Mouse (Mus musculus): ENCODE data around the gene Coq2.

The Coq2 gene

DNA sequence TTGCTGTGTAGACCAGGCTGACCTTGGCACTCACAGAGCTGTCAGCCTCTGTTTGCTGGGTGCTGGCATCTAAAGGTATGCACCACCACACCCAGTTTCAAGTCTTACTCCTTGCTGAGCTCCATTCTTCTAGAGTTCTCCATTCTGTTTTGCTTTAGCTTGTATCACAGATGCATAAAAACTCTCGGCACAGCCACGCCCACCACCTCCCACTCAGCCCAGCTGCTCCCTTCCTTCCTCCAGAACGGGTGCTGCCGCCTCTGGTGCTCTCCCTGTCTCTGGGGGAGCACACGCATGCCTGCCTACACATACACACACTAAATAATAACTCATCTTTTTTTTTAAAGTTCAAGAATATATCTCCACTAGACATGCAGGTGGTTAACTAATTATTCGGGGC, 16.5 kb downstream of the Coq2 start:
- DNase-seq, result no peak

DNA sequence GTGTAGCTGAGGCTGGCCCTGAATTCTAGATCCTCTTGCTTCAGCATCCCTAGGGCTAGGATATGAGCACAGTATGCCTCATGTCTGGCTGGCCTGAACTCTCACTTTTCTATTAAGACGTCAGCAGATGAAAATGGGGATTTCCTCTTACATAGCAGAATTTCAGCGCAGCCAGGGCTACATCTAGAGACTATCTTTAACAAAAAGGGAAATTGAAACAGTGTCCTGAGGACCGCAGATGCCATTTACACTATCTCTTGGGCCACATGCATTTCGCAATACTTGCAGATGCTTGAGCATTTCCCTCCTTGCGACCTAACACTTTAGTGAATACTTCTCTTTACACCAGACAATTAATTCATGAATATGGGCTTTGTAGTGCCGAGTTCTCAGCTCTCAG, 18.6 kb downstream of the Coq2 start:
- DNase-seq, result no peak

DNA sequence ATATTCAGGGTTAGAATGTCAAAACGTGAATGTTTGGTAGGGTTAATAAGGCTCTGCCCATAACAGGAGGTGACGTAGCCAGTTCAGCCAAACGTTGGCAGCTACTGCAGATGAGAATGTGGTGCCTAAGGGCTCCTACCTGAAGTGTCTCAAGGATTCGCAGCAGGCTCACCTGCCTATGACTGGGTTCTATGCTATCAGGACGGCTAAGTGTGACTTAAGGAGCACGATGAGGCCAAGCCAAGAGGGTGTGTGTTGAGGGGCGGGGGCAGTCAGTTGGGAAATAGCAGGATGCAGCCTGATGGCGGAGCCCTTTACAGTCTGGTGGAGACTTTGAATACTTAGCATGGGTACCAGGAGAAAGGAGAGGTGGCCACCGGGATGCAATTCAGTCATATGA, 22.6 kb downstream of the Coq2 start:
- DNase-seq, result no peak

DNA sequence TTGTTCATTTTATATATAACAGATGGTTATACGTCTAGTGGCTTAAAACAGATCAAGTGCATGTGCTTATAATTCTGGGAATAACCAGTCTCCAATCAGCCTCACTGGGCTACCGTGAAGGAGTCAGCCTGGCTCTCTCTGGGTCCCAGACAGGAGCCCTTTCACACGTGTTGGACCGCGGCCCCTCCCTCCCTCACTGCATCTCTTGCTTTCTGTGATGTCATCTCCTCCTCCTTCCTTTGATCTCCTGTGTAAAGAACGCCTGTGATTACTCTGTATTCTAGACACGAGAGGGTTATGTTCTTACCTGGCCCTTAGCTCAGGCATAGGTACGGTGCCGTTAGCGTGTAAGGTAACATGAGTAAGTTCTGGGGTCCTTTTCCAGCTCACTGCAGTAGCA, 23.5 kb downstream of the Coq2 start:
- no peak for DNase-seq

DNA sequence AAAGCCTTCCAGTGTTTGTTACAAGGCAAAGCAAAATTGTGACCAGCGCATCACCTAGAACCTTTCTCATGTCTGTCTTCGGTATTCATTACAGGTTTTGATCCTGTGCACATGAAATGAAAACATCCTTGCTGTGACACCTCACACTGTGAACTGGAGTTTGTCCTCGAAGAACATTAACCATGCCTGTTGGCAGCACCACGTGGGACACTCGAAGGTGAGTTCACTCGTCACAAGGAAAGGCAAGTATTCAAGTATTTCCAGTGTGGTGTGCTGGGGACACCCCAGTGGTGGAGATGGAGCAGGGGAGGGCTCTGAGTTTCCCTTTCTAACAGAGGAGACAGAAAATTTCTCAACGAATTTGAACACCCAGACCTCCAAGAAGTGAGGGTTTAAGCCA, 24.0 kb downstream of the Coq2 start:
- DNase-seq, result no peak

DNA sequence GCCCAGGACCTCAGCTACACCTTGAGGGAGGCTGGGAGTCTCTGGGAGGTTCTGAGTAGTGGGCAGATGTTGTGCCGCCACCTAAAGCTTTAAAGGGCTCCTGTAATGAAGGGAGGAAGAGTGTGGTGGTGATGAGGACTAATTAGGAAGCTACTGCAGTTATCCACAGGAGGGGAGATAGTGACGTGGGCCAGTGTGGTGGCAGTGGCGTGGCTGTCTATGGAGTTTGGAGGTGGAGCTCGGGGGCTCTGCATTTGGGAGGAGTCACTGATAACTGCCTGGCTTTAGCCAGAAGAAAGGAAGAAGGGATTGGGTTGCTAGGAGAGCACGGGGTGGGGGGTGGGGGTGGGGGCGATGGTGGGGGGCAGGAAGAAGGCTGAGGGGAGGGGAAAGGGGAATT, 26.4 kb downstream of the Coq2 start:
- DNase-seq, result no peak

DNA sequence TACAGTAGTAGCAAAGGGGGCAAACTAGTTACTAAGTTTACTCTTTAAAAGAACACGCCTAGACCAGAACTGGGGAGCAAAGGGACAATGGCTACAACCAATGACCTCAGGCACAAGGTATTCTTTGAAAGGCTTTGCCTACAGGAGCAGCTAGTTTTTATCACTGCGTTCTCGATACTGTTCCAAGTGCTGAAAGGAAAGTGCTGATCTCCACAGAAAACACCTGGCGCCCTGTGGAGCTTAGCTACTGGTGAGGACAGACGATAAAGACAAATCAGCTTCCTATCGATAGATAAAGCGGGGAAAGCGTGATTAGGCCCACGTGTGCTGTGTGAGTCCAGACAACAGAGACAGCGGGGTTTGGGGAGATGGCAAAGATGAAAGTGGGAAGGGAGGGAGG, 26.9 kb downstream of the Coq2 start:
- DNase-seq, result no peak

DNA sequence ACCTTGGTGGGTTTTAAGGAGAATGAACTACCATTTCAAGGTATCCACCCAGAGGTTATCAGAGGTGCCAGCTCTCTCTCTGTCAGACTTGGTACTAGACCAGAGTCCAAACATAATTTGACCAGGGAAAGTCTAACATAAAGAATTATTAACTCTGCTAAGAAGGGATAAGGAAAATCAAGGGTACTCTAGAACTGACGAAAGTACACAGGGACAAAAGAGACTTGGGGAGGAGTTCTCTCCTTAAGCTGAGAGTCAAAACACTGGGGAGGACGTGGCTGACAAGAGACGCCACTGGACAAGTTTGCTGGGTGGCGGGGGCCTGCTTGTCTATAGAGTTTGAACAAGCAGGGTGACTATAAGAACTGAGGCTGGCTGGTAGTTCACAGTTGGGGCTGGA, 28.4 kb downstream of the Coq2 start:
- DNase-seq, result no peak

DNA sequence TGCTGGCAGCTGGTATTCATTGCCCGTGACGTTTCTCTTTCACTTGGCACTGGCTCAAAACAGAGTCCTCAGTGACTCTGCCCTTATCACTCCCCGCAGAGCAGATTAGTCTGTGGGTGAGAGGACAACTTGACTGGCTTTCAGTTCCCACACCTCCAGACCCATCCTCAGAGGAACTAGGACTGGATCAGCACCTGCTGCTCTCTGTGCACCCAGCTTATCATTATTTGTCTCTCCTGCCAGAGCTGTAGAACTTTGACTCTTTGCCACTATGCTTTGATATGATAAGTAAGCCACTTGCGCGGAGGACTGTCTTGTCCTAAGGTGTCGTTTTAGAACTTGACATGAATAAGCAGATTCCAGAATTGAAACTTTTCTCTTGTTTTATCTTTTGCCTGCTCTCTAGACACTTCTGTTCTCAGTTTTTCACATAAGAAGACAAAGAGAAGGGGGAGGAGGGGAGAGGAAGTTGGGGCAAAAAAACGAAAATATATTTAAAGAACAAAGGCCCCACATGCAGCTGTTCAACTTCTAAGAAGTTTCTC, 30.9 kb downstream of the Coq2 start:
- DNase-seq, result no peak

DNA sequence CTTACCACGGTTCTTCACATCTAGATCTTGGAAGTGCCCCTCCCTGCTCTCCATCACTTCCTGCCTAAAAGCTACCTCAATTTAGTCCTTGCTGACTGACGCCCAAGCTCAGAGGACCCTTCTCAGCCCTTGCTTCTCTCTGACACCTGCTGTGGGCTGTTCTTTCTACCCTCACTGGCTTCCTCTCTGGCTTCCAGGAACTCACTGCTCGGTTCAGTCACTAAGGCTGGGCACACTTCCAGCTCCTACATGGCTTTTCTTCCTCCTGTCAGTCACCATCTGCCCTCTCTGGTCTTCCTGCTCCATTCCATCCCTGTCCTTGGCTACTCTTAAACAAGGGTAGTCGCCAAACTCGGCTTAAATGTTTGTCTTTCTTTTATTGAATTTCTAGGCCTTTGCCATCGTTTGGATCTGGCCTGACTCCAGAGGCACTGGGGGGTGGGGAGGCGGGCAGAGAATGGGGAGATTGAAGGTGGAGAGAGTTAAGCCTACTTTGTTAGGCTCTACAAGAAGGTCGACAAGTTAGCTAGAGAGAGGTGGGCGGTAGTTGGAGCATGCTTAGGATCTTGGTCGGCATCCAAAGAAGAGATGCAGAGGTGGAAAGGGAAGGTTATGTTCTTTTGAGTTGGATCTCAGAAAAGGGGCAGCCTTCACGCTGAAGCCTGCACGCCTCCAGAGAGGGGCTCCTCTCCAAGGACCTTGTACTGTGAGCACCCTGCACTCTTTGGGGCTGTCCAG, 31.5 kb downstream of the Coq2 start:
- peak; percentile 3 for DNase-seq

DNA sequence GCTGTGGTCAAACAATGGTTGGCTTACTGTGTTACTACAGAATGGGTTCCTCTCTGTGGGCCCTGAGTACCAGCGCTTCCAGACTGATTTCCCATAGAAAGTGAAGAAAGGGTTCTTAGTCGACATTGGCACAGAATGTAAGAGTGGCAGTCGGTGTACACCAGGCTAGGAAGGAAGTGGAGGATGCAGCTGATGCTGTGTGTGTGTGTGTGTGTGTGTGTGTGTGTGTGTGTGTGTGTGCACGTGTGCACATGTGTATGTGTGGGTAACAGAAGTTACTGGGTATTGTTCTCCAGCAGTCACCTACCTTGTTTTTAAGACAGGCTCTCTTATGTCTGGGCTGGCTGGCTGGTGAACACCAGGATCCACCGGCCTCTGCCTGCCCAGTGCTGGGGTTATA, 32.6 kb downstream of the Coq2 start:
- no peak for DNase-seq

DNA sequence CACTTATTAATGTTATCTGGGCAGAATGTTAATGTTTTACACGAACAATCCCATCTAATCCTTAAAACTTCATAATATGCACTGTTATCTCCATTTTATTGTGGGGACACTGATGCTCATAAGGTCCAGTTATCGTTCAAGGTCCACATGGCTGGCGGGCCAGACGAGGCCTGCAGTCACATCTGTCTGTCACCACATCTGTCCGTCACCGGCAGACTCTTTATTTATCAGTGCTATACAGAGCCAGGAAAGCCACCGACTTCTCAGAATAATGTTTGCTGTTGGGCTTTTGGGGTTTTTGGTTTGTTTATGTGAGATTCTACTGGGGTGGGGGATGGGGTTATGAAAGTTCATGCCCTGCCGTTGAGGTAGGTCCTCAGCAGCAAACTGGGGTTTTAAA, 36.5 kb downstream of the Coq2 start:
- DNase-seq, result no peak

DNA sequence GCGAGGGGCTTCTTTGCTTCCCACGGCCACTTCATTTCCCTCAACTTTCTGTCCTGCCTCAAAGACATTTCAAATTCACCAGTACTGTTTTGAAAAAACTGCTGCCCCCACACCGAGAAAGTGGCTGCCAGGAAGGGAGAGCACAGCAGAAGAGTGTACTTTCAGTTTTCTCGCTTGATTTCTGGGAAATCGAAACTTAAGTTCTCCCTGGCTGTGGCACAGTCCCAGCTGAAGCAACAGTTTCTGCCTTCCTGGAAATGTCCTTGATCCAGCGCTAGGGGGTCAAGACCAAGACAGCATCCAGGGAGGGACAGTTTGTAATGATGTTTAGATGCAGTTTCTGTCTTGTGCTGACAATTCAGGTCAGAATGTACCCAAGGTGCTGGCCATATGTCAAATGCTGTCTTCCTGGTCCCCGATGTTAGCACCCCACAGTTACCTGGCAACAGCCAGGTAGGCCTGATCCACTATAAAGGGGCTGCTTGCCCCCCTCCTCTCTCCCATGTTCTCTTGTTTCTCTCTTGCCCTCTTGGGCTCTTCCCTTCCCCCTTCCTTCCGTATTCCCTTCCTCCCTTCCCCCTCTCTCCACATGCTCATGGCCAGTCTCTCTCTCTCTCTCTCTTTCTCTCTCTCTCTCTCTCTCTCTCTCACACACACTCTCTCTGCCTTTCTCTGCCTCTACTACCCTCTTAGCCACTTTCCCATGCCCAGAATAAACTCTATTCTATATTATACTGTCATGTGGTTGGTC, 38.0 kb downstream of the Coq2 start:
- no peak for DNase-seq

DNA sequence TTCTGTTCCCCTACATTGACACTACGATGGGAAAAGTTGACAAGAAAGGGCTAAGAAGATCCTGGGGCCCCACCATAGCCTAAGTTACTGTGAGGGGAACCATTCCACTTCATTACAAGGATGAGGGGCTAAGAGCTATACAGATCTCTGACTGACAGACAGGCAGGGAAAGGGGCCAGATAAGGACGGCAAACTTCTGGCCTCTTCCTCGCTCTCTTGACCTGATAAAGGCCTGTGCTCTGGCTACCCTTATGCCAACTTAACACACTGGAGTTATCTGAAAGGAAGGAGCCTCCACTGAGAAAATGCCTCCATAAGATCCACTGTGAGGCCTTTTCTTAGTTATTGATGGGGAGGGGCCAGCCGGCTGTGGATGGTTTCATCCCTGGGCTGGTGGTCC, 39.0 kb downstream of the Coq2 start:
- DNase-seq, result no peak

DNA sequence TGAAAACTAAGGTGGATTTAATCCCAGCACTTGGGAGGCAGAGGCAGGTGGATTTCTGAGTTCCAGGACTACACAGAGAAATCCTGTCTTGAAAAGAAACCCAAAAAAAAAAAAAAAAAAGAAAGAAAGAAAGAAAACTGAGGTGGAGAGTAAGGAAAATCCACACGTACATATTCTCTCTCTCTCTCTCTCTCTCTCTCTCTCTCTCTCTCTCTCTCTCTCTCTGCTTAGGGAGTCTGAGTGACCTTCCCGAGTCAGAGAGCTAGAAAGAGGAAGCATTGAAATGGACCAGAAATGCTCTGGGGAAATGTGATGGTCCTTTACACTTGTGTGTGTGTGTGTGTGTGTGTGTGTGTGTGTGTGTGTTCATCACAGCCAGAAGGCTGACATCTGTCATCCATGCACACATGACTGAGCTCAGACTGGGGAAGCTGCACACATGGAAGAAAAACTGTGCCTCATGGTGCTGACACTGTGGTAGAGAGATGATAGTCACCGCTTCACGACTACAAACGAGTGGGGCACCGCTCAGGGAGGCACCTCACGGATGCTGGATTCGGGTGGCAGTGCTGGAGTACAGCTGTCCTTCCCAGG, 40.0 kb downstream of the Coq2 start:
- DNase-seq, result no peak

DNA sequence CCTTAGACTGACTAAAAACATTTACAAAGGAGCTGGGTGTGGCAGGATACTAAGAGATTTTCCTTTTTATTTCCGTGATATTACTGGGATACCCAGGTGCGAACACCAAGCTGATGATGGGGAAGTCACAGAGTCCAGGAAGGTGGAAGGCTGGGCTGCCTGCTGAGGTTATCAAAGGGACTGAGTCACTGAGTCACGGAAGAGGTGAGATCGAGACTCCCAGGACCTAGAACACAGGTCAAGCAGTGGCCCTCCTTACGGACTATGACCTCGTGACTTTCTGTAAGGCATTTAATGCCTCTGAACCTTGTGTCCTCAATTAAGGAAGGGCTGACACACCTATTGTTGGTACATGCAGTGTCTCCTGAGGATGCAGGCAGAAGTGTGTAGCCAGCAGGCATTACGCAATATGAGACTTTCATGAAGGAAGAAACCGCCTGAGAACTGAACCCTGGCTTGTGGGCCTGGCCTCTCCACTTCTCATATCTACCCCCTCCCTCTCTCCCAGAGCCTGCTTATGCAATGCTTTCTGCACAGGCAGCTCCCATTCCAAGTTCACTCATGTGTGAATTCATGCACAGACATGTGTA, 42.3 kb downstream of the Coq2 start:
- no peak for DNase-seq

DNA sequence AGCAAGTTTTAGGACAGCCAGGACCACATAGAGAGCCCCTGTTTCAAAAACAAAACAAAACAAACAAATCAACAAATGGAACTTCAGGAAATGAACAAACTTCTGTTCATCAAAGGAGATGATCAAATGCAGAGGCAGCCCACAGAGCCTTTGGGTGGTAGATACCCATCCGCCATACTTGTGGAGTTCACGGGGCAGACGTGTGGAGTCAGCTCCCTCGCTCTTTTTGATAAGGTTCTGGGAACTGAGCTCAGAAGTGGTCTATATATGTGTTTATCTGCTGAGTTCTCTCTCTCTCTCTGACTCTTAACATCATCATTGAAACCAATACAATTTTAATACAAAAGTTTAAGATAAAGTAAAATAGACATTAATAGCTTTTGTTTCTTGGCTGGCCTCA, 46.1 kb downstream of the Coq2 start:
- DNase-seq, result no peak

DNA sequence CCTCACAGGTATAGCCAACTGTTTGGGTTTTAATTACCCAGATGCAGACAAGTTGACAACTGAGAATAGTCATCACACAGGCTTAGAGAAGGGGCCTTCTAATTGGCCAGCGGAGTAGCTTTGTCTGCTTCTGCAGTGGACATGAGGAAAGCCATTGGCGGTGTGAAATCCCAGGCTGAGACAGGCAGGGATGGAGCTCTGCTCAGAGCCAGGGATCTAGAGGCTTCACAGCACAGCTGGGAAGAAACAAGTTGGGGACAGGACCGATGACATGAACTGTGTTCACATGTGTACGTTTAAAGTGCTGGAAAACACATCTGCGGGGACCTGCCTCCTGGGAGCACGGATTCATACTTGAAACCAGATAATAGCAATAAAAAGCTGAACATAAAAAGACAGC, 48.4 kb downstream of the Coq2 start:
- DNase-seq, result no peak

DNA sequence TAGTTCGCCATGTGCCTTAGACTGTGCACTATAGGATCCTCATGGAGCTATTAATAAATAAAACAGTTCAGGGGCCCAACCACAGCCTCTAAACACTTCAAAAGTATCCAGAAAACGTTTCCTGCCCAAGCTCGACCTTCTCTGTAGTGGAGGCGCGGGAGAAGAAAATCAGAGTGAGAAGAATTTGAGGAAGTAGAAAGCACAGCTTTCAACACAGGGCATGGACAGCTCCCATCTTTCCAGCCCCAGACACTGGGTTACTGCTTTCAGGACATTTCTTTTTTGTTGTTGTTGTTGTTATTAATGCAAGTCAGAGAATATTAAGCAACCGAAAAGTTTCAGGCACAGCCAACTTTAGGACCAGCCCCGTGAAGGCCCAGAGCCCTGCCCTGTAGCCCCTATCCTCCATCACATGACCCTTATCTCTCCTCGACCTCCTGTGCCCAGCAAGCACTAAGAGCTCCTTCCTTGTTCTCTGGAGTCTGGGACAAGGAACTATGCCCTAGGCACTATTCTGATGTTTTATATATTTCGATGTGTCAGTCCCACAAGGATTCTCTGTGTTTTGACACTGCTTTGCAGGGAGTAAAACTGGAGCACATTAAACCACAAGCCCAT, 50.1 kb downstream of the Coq2 start:
- no peak for DNase-seq

DNA sequence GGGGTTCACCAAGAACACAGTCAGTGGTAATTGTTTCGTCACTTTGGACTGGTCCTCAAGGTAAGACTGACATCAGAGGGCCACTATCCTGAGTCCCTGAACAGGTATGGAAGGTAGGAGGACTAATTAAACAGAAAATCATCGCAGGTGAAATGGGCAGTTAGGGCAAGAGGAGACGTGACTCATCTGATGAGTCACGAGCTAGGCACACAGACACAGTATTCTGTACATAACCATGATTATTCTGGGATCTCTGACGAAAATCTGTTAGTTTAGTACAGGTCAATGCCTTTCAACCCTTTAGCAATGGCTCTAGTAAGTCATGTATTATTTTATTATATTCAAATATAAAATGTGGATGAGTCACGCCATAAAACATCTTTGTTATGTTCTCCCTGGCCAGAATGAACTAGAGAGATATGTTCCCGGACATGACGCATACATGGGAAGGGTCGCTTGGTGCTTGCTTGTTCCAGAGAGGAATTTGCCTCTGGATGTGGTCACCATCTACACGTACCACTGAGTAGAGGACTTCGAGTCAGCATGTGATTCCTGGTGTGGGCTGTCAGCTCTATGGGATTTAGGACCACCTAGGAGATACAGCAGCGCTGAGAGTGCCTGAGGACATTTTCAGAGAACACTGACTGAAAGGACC, 52.3 kb downstream of the Coq2 start:
- DNase-seq, result no peak

DNA sequence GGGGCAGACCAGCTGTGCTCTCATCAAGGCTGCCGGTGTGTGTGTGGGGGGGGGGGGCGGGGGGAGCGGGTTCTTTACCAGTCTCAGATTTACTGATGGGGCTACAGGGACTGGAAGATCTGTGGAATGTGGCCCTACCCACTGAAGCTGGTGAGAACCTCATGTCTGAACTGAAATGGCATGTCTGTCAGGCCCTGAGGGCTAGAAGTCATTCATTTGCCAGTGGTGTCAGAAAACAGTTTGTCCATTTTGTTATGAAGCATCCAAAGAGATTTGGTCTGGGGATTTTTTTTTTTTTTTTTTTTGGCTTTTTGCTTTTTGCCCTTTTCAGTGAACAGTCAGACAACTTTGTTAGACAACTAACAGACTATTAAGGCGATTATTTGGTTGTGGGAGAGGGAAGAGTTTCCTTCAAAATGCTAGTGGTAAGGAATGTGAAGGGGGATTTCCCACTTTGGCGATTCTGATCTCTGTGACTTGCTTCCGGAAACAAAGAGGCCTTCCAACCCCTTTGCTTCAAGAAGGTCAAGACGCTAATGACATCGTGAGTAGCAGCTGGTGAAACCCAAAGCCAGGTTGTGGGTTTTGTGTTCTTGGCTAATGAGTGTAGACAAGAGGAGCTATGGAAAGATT, 52.9 kb downstream of the Coq2 start:
- DNase-seq, result no peak

DNA sequence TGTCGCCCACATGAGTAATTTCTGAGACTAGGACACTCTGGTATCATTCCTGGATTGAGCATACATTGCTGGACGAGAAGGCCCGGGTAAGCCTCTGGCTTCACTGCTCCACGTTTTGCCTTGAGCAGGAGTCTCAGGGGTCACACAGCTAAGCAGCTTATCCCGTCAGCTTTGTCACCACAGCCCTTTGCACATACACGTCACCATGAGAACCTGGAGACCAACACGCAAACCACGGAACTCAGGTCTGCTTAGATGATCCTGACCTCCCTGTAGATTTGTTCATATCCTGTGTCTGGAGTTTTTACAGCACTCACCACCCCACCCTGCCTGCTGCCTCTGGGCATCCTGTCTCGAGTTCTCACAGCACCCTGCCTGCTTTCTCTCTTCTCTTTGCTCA, 54.0 kb downstream of the Coq2 start:
- no peak for DNase-seq

Measured in cerebellum, adult 11 months (tissue).